Mouse (Mus musculus) frontal cortex, postnatal 10 days (tissue): Measurements from ENCODE around the gene Glis1.

ENCODE experiments used
- DNase-seq, 2 experiments: peaks; one replicate each; pipeline ENCODE4 v3.0.0; 2022; ENCODE audit warnings: low spot score in 2 of 2, mixed read lengths in 1 of 2

The Glis1 gene

GRCm38 (mm10) chr4:107683006-107683756 is 248.8 kb downstream of the Glis1 start:
- DNase-seq: no peak

GRCm38 (mm10) chr4:107684130-107684529 is 249.7 kb downstream of the Glis1 start, which contains the start of gene Dmrtb1:
Dmrtb1 (minus strand) TSS chr4:107684230.
- no peak for DNase-seq
